ENCODE assay signal across 8 mouse cellular contexts in the genomic region with DNA sequence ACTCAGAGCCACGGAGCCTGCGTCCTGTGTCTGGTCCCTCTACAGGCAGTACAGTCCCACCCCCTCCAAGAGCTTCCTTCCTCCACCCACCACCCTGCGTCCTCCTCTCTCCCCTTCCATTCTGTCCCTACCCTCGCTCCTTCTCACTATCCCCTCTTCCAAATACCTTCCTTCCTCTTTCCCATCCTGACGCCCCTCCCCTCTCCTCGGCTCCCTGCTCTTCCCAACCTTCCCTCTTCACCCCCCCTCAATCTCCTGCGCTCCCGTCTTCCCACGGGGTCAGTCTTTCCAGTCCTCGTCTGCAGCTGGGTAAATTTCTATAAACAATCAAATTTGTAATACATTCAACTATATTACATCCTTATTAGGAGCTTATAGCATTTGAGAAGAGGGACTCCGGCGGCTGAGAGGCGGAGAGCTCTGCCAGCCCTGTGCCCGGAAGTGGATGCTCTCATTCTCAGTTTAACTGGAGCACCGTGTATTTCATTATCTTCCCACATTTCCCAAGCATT. TPM values are rescaled to one million over a fixed set of nuclear protein-coding genes. Genes with fewer than 3 reads are reported as not detected.
DNase-seq lines count a peak whose midpoint lies in the region; ATAC-seq and TF ChIP-seq lines count a peak whose summit lies in the region.

No protein-coding gene starts in this region.

- H3K36me3 ChIP-seq in kidney, embryonic 15.5 days, result no peaks in the 10 kb centered on the region
- H3K36me3 ChIP-seq in embryonic facial prominence, embryonic 12.5 days, result no peaks in the 10 kb centered on the region
- no peaks in the 10 kb centered on the region for H3K36me3 ChIP-seq in hindbrain, postnatal 0 days (ENCODE audit: insufficient read depth, low read length)
- no peaks in the 10 kb centered on the region for H3K36me3 ChIP-seq in neural tube, embryonic 12.5 days

- H3K27me3 ChIP-seq in kidney, embryonic 15.5 days, result no peaks in the 10 kb centered on the region; the same call in 1 of the 2 replicates
- 0 out of 2 replicates have a peak, but pooled peaks cover 8% of the 10 kb centered on the region for H3K27me3 ChIP-seq in embryonic facial prominence, embryonic 12.5 days
- H3K27me3 ChIP-seq in hindbrain, postnatal 0 days (ENCODE audit: insufficient read depth, low read length), result no peaks in the 10 kb centered on the region
- 0 out of 2 replicates have a peak, but pooled peaks cover 2% of the 10 kb centered on the region for H3K27me3 ChIP-seq in neural tube, embryonic 12.5 days (replicated peaks)

- DNase-seq in kidney, postnatal 4 days, result no peak
- DNase-seq in hindbrain, postnatal 0 days (ENCODE audit: low spot score), result no peak
- no peak for DNase-seq in adrenal gland, adult 18-20 months (ENCODE audit: low spot score in 2 of 2)
- no peak for DNase-seq in spleen, postnatal 10 days (ENCODE audit: low spot score in 2 of 2)
- DNase-seq in cerebellum, adult 18-20 months, result no peak

- peaks cover 37% of the 10 kb centered on the region for H3K4me1 ChIP-seq in kidney, embryonic 15.5 days
- H3K4me1 ChIP-seq in embryonic facial prominence, embryonic 12.5 days, result peaks cover 44% of the 10 kb centered on the region
- H3K4me1 ChIP-seq in hindbrain, postnatal 0 days (ENCODE audit: insufficient read depth, low read length), result peaks cover 4% of the 10 kb centered on the region; the same call in 1 of the 2 replicates
- peaks cover 7% of the 10 kb centered on the region for H3K4me1 ChIP-seq in neural tube, embryonic 12.5 days

- no peak for TF ChIP-seq CTCF in hindbrain, postnatal 0 days (IDR thresholded peaks at IDR 0.05; ENCODE audit: low read depth)

- H3K4me2 ChIP-seq in kidney, embryonic 15.5 days, result peak overlapping the region; percentile 55
- peak overlapping the region; percentile 48 for H3K4me2 ChIP-seq in embryonic facial prominence, embryonic 12.5 days (replicated peaks)
- H3K4me2 ChIP-seq in hindbrain, postnatal 0 days (ENCODE audit: low read depth, low read length), result peak overlapping the region; percentile 51
- H3K4me2 ChIP-seq in neural tube, embryonic 12.5 days (replicated peaks), result peak overlapping the region; percentile 32

- H3K9me3 ChIP-seq in kidney, embryonic 15.5 days (replicated peaks), result no peaks in the 10 kb centered on the region
- no peaks in the 10 kb centered on the region for H3K9me3 ChIP-seq in embryonic facial prominence, embryonic 12.5 days
- H3K9me3 ChIP-seq in hindbrain, postnatal 0 days (ENCODE audit: low read length), result no peaks in the 10 kb centered on the region
- no peaks in the 10 kb centered on the region for H3K9me3 ChIP-seq in neural tube, embryonic 12.5 days

- H3K27ac ChIP-seq in kidney, embryonic 15.5 days, result peak overlapping the region; percentile 38; the same call in 1 of the 2 replicates
- peak overlapping the region; percentile 70 for H3K27ac ChIP-seq in embryonic facial prominence, embryonic 12.5 days
- H3K27ac ChIP-seq in hindbrain, postnatal 0 days, result peak overlapping the region; percentile 6; the same call in 1 of the 2 replicates
- no peak overlapping the region for H3K27ac ChIP-seq in neural tube, embryonic 12.5 days

- H3K4me3 ChIP-seq in kidney, embryonic 15.5 days (replicated peaks), result peak overlapping the region; percentile 25
- 0 out of 2 replicates have a peak overlapping the region, but pooled peaks have one; percentile 12 for H3K4me3 ChIP-seq in embryonic facial prominence, embryonic 12.5 days
- H3K4me3 ChIP-seq in hindbrain, postnatal 0 days (ENCODE audit: low read length), result peak overlapping the region; percentile 15; the same call in 1 of the 2 replicates
- H3K4me3 ChIP-seq in neural tube, embryonic 12.5 days, result no peak overlapping the region

- ATAC-seq in kidney, embryonic 15.5 days (replicated peaks; ENCODE audit: low FRiP score), result peak; percentile 34; the same call in 1 of the 2 replicates
- ATAC-seq in embryonic facial prominence, embryonic 12.5 days (ENCODE audit: insufficient number of reproducible peaks, insufficient read depth, low FRiP score, low TSS enrichment), result no peak
- peak; percentile 38; the same call in 1 of the 2 replicates for ATAC-seq in hindbrain, postnatal 0 days
- no peak for ATAC-seq in neural tube, embryonic 12.5 days (ENCODE audit: low FRiP score, low read depth)

- WGBS in kidney, embryonic 15.5 days, result 21% methylated on average over 15 of the region's 15 CpGs
- WGBS in embryonic facial prominence, embryonic 12.5 days, result 9% methylated on average over 15 of the region's 15 CpGs
- WGBS in hindbrain, postnatal 0 days, result 17% methylated on average over 14 of the region's 15 CpGs
- WGBS in neural tube, embryonic 12.5 days, result 33% methylated on average over 15 of the region's 15 CpGs

- peak overlapping the region; percentile 27; the same call in 1 of the 2 replicates for H3K9ac ChIP-seq in kidney, embryonic 15.5 days
- 0 out of 2 replicates have a peak overlapping the region, but pooled peaks have one; percentile 27 for H3K9ac ChIP-seq in embryonic facial prominence, embryonic 12.5 days
- 0 out of 2 replicates have a peak overlapping the region, but pooled peaks have one; percentile 17 for H3K9ac ChIP-seq in hindbrain, postnatal 0 days (replicated peaks; ENCODE audit: low read length)
- H3K9ac ChIP-seq in neural tube, embryonic 12.5 days, result no peak overlapping the region

RNA-seq across cellular contexts. Expression of gene Ngfr, which starts 22.9 kb away (rescaled TPM):
- 25.8 and 28.7 TPM in 2 replicates for polyA plus RNA-seq in kidney, embryonic 15.5 days (2015; fragmentation: Nextera tagmentation; extraction: Ambion mirVana)
- 33.0 and 36.7 TPM in 2 replicates for polyA plus RNA-seq in embryonic facial prominence, embryonic 12.5 days (2016; fragmentation: Nextera tagmentation; extraction: Ambion mirVana)
- 53.2 and 66.9 TPM in 2 replicates for total RNA-seq in hindbrain, postnatal 0 days (2014; rRNA removed)
- polyA plus RNA-seq in hindbrain, postnatal 0 days (2015; fragmentation: Nextera tagmentation; extraction: Ambion mirVana), result 25.4 and 31.0 TPM in 2 replicates
- polyA plus RNA-seq in neural tube, embryonic 12.5 days (2016; fragmentation: Nextera tagmentation; extraction: Ambion mirVana), result 106 and 125 TPM in 2 replicates
- total RNA-seq in adrenal gland, adult 18-20 months (2021), result 1 to 10 TPM; 2.1 to 3.5 TPM

RNA-seq across cellular contexts. Expression of gene Phb, which starts 56.3 kb away (rescaled TPM):
- 270 and 290 TPM in 2 replicates for polyA plus RNA-seq in kidney, embryonic 15.5 days (2015; fragmentation: Nextera tagmentation; extraction: Ambion mirVana)
- polyA plus RNA-seq in embryonic facial prominence, embryonic 12.5 days (2016; fragmentation: Nextera tagmentation; extraction: Ambion mirVana), result 229 and 231 TPM in 2 replicates
- total RNA-seq in hindbrain, postnatal 0 days (2014; rRNA removed), result 143 and 156 TPM in 2 replicates
- polyA plus RNA-seq in hindbrain, postnatal 0 days (2015; fragmentation: Nextera tagmentation; extraction: Ambion mirVana), result 197 and 214 TPM in 2 replicates
- 197 and 200 TPM in 2 replicates for polyA plus RNA-seq in neural tube, embryonic 12.5 days (2016; fragmentation: Nextera tagmentation; extraction: Ambion mirVana)
- total RNA-seq in adrenal gland, adult 18-20 months (2021), result 100 to 1,000 TPM; 319 to 350 TPM

Comparison
In these comparisons a context has a peak if more than half of its experiments do, and no peak if none do; other contexts are left out.
1. ATAC-seq: peak in kidney, embryonic 15.5 days (single experiment) and hindbrain, postnatal 0 days (single experiment); none in embryonic facial prominence, embryonic 12.5 days (single experiment) and neural tube, embryonic 12.5 days (single experiment).
2. Peak in every context shown above with its lines, with median percentiles within 50 percentile points of each other: H3K4me2 ChIP-seq.